Mouse (Mus musculus): Measurements from ENCODE around the gene Fam76b.
"Not testable (repeated sequence)": the region's sequence is repeated elsewhere in the genome, so short reads cannot be mapped to it uniquely, and the experiment has no call there.

The Fam76b gene

DNA sequence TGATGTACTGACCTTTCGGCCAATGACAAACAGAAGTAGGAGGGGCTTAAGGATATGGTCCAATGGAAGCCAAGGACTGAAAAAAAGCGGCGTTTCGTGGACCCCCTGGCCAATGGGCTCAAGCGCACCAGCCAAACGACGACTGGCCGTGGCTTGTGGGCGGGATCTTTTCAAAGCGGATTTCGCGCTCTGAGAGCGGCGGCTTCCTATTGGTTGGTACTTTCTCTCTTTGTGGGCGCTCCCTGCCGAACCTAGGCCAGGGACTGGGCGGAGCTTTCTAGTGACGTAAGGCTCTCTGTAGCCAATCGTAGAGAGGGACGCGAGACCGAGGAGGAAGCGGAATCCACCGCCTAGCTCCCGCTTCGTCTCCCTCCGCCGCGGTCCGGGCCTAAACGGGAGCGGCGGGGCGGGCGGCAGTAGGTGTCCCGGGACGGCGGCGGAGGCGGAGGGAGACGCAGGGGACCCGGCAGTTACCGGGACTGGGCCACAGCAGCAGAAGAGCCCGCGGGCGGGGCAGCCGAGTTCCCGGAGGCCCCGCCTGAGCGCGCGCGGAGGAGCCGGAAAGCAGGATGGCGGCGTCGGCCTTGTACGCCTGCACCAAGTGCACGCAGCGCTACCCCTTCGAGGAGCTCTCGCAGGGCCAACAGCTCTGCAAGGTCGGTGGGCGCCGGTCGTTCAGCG is at the start of gene Fam76b:
Fam76b (plus strand) TSS at position 311 of the 681 bp plus-strand sequence.
- peak; percentile 99 for DNase-seq (ENCODE audit: low read depth, low spot score)

DNA sequence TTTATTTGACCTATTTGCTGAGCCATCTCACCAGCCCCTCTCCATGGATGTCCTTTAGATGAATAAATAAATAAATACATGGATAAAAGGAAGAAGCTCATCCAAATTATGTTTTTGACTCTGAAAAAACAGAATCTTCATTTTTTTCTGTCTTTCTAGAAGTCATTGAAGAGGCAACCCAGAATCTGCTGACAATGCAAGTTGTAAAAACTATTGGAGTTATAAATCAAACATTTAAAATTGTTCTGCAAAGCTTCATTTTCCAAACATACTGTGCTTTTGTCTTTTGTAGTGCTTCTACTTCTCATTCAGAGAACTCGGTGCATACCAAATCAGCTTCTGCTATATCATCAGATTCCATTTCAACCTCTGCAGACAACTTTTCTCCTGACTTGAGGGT is 45.5 kb upstream of the Fam76b start:
- DNase-seq (ENCODE audit: low read depth, low spot score), result no peak

DNA sequence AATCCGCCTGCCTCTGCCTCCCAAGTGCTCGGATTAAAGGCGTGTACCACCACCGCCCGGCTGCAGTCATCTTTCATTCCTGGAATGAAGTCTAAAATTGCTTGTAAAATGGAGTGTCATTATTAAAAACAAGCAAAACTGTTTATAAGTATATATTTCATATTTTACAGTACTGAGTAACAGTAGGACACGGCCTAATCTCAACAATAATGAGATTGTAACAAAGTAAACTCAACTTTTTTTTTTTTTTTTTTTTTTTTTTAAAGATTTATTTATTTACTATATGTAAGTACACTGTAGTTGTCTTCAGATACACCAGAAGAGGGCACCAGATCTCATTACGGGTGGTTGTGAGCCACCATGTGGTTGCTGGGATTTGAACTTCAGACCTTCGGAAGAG is 36.7 kb upstream of the Fam76b start:
- DNase-seq (ENCODE audit: low read depth, low spot score), result not testable (repeated sequence)

DNA sequence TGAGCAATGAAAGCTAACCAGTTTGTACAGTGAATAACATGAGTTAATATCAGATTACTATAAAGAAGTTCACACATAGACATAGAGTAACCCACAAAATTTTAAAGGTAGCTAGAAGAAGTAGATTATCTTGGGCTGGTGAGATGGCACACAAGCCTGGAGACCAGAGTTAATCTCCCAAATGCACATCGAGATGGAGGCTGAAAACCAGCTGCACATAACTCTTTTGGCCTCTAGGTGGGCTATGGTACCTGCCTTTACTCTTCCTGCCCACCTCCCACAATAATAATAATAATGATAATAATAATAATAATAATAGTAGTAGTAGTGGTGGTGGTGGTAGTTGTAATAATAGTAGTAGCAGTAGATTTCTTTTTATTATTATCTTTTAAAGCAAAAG is 33.2 kb upstream of the Fam76b start:
- no peak for DNase-seq (ENCODE audit: low read depth, low spot score)

DNA sequence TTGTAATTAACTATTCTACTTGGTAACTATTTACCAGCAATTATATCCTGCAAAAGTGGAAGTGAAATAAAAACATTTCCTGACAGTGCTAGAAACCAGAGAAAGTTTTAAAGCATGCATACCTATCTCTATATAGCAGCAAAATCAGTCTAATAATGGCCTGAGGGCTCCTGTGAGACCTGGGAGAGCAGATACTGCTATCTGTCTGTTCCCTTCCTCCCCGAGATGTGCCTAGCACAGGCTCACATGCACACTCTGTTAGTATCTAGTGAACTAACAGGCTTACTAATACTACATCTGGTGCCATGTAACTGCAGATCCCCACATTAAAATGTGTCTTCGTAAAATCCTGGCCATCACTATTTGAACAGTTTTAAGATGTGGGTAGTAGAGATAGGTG is 32.8 kb upstream of the Fam76b start:
- no peak for DNase-seq (ENCODE audit: low read depth, low spot score)

DNA sequence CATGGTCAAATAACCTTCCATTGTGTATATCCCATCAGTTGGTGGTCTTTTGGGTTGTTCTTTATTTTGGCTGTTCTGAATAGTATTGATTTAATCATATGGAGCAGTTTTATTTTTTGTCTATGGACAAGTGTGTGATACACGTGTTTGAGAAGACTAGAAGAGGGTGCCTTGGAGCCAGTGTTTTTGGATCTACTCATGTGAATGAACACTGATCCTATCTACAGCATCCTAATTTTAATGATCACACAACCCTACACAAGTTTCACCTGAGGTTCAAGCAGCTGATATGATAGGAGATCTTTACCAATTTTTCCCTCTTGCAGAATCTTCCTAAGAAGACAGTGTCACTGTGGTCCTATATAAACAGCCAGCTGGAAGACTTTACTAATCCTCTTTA is 23.0 kb upstream of the Fam76b start:
- DNase-seq (ENCODE audit: low read depth, low spot score), result no peak

DNA sequence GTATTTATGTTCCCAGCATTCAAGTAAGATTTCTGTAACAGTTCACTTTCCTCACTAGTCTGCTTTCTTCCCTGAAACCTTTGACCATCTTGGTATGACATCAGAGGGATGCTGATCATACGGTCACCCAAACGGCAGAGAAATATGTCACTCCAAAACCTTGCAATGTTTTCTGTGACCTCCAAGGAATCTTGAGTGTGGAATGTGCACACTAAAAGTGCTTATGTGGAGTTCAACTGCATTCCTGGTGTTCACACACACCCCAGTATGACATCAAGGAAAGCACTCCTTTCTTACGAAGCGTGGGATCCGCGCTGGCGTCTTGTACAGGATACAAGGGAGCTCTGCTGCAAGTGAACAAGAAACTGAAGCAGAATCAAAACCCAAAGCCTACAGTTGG is 20.7 kb upstream of the Fam76b start:
- DNase-seq (ENCODE audit: low read depth, low spot score), result no peak

DNA sequence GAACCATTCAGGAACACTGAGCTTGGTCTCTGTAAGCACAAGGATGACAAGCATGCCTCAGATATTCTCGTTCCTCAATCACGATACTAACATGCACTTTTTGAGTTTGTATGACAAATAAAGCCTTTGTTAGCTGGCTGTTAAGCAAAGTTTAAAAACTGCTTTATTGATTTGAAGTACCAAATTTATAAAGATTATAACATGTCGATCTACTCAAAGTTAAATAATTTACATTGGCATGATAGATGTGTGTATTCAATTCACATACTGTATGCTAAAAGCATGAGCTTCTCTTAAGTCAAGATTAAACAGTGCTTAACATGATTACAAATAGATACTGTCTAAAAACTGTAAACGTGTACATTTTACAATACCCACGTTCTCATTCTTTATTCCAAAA is 19.9 kb upstream of the Fam76b start:
- no peak for DNase-seq (ENCODE audit: low read depth, low spot score)

DNA sequence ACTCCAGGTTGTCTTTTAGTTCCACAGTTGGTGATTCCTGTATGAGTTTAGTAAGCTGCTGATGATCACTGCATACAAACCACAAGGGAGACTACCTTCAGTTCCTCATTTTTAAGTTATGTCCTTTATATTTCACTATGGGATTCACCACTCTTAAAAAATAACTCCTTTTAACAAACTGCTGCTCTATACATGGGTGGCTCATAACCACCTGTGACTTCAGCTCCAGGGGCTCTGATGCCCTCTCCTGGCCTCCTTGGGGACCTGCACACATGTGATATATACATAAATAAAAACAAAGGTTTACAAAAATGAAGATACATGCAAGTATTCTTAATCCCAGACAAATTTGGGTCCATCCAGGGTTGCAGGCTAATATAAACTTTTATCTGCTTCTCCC is 17.6 kb upstream of the Fam76b start:
- no peak for DNase-seq (ENCODE audit: low read depth, low spot score)

DNA sequence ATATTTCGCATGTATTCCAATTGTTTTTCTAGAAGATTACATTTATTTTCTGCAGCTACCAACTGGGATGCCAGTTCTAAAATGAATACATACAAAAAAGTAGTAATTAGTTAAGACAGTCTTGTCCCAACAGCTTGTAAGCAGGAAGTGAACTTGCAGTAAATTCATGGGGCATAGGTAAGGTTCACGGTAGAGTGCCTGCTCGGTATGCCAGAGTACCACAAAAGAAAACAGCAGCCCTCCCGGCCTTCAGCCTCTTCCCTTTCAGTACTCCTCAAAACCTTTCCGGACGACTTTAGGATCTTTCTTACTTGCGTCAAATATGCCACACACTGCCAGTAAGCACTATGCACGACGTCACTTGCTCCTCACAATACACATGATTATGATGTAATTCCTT is 9.1 kb upstream of the Fam76b start:
- DNase-seq (ENCODE audit: low read depth, low spot score), result no peak

DNA sequence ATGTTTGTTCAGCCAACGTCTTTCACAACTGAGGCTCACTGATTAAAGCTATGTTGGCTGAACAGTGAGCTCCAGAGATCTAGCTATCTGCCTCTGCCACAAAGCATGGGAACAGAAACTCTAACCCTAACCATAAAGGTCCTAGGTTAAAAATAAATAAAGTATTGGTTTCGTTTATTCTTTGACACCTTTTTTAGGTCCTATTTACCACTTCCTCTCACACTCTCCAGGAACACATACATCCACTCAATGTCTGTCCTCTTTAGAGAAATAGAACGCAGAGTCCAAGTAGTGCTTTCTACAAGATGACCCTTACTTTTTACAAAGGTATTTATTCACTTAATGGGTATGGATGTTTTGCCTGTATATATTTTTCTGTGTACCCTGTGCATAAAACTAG is 6.7 kb upstream of the Fam76b start:
- no peak for DNase-seq (ENCODE audit: low read depth, low spot score)

DNA sequence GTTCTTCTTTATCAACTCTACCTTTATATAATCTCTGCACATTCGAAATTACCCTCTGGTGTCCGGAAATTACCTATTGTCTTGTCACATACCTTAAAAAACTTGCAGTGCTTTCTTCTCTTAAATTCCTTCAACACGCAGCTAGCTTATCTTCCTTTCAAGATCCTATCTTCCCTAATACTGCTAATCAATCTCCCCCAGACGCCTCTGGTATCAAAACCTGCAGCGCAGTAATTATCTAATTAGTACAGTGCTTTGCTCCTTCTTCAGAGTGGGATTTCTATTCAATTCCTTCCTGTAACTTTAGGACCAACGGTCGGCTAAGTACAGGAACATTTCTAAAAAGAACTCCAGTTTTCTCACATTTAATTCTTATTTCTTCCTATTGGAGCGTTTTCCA is 1.6 kb upstream of the Fam76b start:
- no peak for DNase-seq (ENCODE audit: low read depth, low spot score)

DNA sequence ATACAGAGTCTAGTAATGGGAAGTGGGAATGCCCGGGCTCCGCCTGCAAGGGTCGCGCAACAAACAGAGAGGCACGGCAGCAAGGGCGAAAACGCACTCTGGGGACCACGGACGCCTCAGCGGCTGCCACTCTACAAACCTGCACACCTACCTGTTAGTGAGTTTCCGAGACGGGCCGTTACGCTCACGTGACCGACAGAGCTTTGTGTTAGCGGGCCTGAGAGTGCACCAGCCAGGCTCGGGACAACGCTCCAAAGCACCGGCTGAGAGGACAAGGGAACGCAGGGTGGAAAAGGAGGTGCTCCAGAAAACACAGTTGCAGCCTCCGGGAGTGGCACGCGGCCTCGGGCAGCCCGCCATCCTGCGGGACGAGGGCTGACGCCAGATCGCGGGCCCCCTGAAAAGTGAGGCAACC is 1.1 kb upstream of the Fam76b start:
- peak; percentile 36 for DNase-seq (ENCODE audit: low read depth, low spot score)

DNA sequence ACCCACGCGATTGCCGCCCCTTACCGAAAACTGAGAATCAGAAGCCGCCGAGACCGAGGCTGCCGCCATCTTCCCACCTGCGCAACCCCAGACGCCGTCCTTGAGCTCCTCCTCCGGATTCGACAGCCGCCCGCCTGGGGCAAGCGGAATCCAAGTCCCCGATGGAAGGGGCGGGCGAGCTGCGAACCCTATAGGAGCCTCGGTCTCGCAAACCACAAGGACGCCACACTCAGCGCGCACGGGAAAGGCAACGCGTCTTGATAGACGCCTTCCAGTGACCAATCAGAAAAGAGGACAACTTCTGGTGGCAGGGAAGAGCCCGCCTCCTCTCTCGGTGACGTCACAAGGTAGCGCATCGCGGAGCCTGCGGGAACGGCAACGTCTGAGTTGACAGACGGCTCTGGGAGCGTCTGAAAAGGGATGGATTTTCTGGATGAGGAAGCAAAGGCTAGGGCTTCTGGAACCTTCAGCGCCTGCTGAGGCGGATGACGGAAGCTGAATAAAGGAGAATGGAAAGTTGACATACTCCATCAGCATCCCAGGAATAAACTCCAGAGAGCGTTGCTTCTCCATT is 597 bp upstream of the Fam76b start, which contains the start of gene Cep57:
Cep57 (minus strand) TSS at position 276 of the 574 bp plus-strand sequence.
- DNase-seq (ENCODE audit: low read depth, low spot score), result peak; percentile 97

DNA sequence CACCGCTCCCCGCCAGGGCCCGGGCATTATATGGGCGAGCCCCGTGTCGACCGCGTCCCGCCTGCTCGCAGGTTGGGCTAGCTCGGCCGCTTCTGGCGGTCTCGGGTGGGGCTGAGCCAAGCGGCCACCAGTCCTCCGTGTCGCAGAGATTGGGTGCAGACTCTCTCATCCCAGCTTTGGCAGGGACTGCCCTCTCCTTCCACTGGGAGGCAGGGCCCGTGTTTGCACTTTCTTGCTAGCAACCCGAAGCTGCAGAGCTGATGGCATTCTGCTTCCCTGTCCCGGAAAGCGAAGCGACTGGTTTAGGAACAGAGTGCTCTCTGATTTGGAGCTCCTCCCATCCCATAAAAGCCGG is 548 bp downstream of the Fam76b start:
- peak; percentile 21 for DNase-seq (ENCODE audit: low read depth, low spot score)

DNA sequence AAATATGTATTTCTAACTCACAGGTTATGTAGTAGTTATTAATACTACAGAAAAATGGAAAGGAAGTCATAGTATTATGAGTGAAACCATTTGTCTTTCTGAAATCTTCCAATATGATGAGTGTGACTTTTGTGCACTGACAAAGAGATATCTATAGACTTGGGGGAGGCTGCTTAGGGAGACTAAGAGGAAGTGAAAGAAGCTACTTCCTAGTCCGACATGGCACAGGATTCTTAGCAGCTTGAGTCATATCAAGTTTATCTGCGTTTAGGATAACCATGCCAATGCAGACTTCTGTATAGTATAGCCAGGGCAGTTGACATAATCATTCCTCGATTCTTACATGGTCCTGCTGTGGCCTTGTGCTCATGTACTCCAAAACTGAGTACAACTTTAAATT is 7.7 kb downstream of the Fam76b start:
- DNase-seq (ENCODE audit: low read depth, low spot score), result no peak

DNA sequence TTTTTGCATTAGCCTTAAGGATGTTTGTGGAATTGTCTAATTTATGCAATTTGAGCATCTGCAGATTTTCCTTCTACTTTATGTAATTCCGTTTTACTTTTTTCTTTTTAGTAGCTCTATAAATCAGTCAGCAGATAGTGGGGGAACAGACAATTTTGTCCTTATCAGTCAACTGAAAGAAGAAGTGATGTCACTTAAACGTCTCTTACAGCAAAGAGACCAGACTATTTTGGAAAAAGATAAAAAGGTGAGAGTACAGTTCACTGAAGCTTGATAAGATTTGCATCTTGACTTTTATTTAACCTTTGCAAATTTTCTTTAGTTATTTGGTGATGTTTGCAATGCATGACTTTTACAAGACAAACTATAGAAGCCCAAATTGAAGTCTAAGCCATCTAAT is 9.2 kb downstream of the Fam76b start:
- no peak for DNase-seq (ENCODE audit: low read depth, low spot score)

DNA sequence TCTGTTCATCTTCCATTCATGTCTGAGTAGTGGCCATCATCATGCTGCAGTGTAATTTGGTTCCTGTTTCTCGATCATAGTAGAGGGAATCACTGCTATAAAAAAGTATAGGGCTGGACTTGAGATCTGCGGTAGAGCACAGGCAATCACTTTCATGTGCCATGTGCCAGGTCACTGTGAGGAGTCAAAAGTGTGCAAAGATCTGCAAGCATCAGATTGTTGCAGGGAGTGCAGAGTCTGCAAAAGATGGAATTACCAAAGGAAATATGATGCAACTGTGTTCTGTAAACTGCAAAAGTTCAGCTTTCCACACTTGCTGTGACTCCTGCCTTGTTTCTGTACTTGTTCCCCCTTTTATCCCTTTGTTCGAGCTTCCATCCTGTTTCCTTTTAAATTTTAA is 20.1 kb downstream of the Fam76b start:
- no peak for DNase-seq (ENCODE audit: low read depth, low spot score)

DNA sequence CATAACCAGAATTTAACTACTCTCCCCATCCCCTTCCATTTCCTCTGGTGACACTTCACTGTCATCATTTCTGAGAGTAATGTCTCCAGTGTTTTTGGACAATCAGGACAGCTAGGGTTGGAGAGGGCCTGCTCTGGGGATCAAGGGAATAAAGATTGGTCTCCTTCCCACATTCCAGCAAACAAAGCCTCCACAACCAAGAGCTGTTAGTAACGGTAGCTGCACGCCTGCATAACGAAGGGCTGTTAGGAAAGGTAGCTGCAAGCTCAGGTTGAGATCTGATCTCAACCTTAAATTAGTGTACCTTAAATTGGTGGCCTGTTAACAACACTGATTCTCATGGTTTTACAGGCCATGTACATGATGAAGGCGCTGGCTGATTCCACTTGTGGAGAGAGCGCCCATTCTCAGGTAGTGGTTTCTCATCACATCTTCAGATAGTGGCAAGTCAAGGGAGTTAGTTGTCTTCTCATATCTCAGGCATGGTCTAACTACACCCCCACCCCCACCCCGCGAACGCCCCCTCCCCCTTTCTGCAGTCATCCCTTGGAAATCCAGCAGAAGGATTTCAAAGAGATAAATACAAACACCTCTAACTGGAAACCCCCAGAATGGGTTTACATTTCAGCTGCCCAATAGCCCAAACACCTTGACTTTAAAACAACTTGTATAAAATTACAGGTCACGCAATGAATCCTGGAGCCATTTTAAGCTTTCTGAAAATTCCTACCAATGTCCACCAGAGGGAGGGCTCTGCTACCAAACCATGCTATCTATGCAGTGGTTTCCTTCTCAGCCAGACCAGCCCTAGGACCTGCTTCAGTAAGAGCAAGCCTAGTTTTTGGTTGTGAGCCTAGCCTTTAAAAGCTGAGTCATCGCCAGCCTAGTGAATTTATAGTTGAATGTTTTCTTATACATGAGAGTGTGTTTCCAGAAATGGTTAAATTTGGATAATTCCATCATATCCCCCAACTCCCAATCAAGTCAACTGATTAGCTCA is 21.3 kb downstream of the Fam76b start:
- peak; percentile 13 for DNase-seq (ENCODE audit: low read depth, low spot score)

DNA sequence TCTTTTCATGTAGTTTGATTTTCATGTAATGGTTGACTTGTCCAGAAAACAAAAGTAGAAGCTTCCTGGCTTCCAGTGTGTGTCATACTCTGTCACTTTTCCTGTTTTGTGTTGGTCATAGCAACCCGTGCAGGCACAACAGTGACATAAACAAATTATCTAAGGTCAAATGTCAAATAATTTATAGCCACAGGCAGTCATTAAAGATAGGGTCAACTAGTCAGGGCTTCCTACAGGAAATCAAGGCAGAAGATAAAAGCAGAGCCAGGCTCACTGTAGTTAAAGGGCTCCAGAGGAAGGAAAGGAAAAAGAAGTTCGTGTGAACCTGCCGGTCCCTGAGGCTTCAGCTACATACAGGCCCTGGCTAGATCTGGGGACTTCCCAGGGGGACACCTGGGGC is 26.4 kb downstream of the Fam76b start:
- no peak for DNase-seq (ENCODE audit: low read depth, low spot score)

DNA sequence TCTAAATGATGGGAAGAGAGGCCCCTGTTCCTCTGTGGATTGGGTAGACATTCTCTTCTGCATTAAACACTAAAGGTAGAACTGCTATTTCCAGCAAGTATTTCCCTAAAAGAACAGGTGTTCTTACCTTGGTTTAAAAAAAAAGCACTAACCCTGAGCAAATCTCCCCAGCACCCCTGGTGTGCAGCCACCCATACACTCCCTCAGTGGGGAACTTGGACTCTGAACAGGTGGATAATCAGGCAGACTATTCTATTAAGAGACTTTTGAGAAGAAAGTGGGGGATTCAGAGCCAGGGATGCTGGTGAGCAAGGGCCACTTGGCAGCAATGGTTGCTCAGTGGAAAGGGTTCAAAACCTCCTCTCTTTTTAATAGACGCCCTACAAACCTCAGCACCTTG is 28.7 kb downstream of the Fam76b start:
- no peak for DNase-seq (ENCODE audit: low read depth, low spot score)

DNA sequence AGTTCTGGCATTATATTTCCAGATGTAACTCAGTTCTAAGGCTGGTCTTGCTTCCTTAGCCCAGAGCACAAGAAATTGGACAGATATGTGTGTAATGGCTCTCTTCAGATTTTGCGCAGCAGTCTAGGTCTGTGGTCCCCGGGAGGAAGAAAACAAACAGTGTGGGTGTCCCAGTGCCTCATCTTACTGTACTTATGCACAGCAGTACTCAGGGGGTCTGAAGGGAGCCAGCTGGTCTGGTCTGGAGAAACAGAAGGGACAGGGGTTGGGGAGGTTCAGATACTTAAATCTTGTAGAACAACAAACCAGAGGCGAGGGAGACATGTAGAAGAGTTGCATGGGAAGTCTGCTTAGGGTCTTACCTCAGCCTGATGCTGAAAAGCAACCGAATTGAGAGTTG is 29.3 kb downstream of the Fam76b start:
- no peak for DNase-seq (ENCODE audit: low read depth, low spot score)

DNA sequence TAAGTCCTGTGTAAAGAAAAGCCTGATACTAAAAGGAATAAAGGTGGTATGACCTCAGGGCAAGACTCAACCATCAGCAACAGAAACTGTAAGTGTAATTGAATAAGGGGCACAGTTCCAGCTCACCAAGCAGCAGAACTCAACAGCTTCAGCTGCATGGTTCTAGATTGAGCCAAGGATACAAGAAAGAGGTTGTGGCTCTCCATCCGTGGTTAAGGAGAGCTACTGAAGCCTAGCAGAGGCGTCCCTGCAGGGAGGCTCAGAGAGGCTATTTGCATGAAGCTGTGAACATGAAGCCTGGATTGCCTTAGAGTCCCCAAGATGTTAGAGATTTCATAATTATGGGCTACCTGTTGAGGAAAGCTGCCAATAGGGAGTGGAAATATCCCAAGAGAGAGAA is 40.1 kb downstream of the Fam76b start:
- DNase-seq (ENCODE audit: low read depth, low spot score), result no peak
